Mouse (Mus musculus): ENCODE data around the gene Gnmt.

- no peak for TF ChIP-seq FLI1 (IDR thresholded peaks at IDR 0.05; ENCODE audit: low read length)
- no peak for TF ChIP-seq GATA1 (IDR thresholded peaks at IDR 0.05; ENCODE audit: borderline replicate concordance, low read length)
Measured at GRCm38 (mm10) chr17:46678416-46678815, 50.6 kb downstream of the Gnmt start, which contains the start of gene Mea1.
